Mouse (Mus musculus): ENCODE data around the gene Pi4ka. TPM values are rescaled to one million over a fixed set of nuclear protein-coding genes. Genes with fewer than 3 reads are reported as not detected.

The Pi4ka gene
- total and polyA plus RNA-seq, 2 experiments = 17.9 to 21.4 TPM

DNA sequence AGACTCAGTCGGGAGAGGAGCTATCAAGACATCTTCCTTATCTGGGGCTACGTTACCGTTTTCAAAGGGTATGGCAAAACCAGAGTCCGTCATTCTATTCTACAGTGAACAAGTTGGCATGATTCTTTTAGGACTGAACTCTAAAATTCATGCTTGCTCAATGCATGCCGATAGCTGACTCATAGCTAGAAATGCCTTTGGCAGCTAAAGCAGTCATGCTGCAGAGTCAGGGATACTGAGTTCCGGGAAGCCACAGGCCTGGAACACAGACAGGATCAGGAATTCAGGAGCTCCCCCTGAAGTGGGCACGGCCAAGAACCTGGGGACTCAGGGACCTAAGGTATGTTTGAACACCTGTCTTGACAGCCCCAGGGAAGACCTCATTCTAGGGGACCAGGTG, 89.6 kb downstream of the Pi4ka start:
- peaks cover 22% of the 10 kb centered on the region for H3K36me3 ChIP-seq (ENCODE audit: control insufficient read depth, insufficient read depth, low read length)
- 91% methylated on average over 7 of the region's 7 CpGs for WGBS
- DNase-seq (ENCODE audit: extremely low read depth, low read depth, low spot score) = no peak

DNA sequence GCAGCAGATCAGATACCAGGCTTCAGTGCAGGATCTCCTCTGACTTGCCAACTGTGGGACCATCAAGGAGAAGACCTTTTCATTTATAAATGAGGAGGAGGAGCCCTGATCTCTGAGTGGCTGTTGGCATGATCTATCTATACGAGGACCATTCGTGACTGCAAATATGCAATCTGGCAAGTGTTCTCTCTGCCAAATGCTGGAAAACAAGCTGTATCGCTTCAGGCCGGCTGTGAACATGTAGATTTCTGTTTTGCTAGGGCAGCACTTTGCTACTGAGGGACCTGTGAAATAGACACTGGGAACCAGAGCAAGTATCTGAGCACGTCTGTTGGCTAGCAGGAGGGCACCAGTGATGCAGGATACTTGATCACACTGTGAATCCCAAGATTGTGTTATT, 93.6 kb downstream of the Pi4ka start:
- DNase-seq (ENCODE audit: extremely low read depth, low read depth, low spot score) = no peak
- H3K36me3 ChIP-seq (ENCODE audit: control insufficient read depth, insufficient read depth, low read length) = peaks cover 27% of the 10 kb centered on the region
- H3K9ac ChIP-seq (ENCODE audit: low read depth, low read length) = no peak overlapping the region
- TF ChIP-seq POLR2A (IDR thresholded peaks at IDR 0.05; ENCODE audit: extremely low read depth, insufficient read depth, low read length) = no peak
- no peak for TF ChIP-seq CTCF (IDR thresholded peaks at IDR 0.05; ENCODE audit: low read depth, low read length)
- H3K4me1 ChIP-seq (ENCODE audit: control insufficient read depth, insufficient read depth, low read length) = no peaks in the 10 kb centered on the region
- H3K27me3 ChIP-seq (ENCODE audit: control insufficient read depth, insufficient read depth, low read length) = no peaks in the 10 kb centered on the region
- H3K4me3 ChIP-seq (ENCODE audit: insufficient read depth, low read depth, low read length) = no peak overlapping the region
- whole genome bisulfite sequencing = 98% methylated on average over 5 of the region's 5 CpGs
- no peaks in the 10 kb centered on the region for H3K79me2 ChIP-seq (ENCODE audit: control insufficient read depth, insufficient read depth, low read length)
- no peak overlapping the region for H3K27ac ChIP-seq (replicated peaks; ENCODE audit: insufficient read depth, low read depth, low read length)

More for the DNA sequence above, 89.6 kb downstream of the Pi4ka start:
- Histone ChIP-seq H3K27me3 (ENCODE audit: control insufficient read depth, insufficient read depth, low read length) (no peaks in the 10 kb centered on the region), H3K4me3 (ENCODE audit: insufficient read depth, low read depth, low read length) (no peak overlapping the region), H3K9ac (ENCODE audit: low read depth, low read length) (no peak overlapping the region), H3K4me1 (ENCODE audit: control insufficient read depth, insufficient read depth, low read length) (no peaks in the 10 kb centered on the region), H3K79me2 (ENCODE audit: control insufficient read depth, insufficient read depth, low read length) (no peaks in the 10 kb centered on the region), H3K27ac (replicated peaks; ENCODE audit: insufficient read depth, low read depth, low read length) (no peak overlapping the region)
- TF ChIP-seq CTCF (IDR thresholded peaks at IDR 0.05; ENCODE audit: low read depth, low read length) (no peak), POLR2A (IDR thresholded peaks at IDR 0.05; ENCODE audit: extremely low read depth, insufficient read depth, low read length) (no peak)

DNA sequence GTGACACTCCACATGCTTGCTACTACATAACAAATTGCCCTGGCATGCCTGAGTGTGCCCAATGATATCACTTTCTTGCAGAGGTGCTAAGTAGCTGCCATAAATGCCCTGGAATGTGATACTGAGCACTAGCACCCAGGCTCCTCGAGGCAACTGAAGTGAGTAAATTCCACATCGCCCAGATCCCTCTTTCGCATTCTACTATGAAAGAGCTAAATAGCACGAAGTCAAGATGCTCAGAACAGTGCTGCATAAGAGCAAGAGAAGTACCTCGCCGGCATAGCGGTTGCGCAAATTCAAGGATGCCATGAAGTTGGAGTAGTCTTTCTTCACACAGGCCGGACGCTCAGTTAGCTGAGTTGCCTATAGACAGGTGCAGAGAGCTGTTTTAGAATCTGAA, 97.1 kb downstream of the Pi4ka start:
- H3K27ac ChIP-seq (replicated peaks; ENCODE audit: insufficient read depth, low read depth, low read length) = no peak overlapping the region
- H3K9ac ChIP-seq (ENCODE audit: low read depth, low read length) = no peak overlapping the region
- TF ChIP-seq POLR2A (IDR thresholded peaks at IDR 0.05; ENCODE audit: extremely low read depth, insufficient read depth, low read length) (no peak), CTCF (IDR thresholded peaks at IDR 0.05; ENCODE audit: low read depth, low read length) (no peak)
- no peaks in the 10 kb centered on the region for H3K4me1 ChIP-seq (ENCODE audit: control insufficient read depth, insufficient read depth, low read length)
- WGBS = 95% methylated on average over 10 of the region's 10 CpGs
- H3K27me3 ChIP-seq (ENCODE audit: control insufficient read depth, insufficient read depth, low read length) = no peaks in the 10 kb centered on the region
- H3K79me2 ChIP-seq (ENCODE audit: control insufficient read depth, insufficient read depth, low read length) = no peaks in the 10 kb centered on the region
- no peak for DNase-seq (ENCODE audit: extremely low read depth, low read depth, low spot score)
- no peak overlapping the region for H3K4me3 ChIP-seq (ENCODE audit: insufficient read depth, low read depth, low read length)
- peaks cover 23% of the 10 kb centered on the region for H3K36me3 ChIP-seq (ENCODE audit: control insufficient read depth, insufficient read depth, low read length)

DNA sequence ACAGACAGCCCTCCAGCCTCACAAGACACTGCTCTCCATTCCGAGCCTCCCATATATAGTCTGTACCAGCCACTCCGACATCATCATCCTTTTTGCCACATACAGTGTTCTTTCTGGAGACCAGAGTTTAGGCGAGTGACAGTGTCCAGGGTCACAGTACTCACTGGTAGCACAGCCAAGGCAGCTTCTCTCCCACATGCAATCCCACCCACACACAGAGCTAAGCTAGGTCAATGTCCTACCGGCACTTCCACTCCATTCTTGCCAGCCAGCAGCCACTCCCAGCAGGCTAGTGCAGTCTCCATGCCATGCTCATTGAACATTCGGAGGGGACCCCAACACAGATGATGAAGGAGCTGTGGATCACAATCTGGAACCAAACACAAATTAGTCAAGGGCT, 98.7 kb downstream of the Pi4ka start:
- 48% methylated on average over 5 of the region's 5 CpGs for WGBS
- no peak overlapping the region for H3K27ac ChIP-seq (replicated peaks; ENCODE audit: insufficient read depth, low read depth, low read length)
- no peak for TF ChIP-seq POLR2A (IDR thresholded peaks at IDR 0.05; ENCODE audit: extremely low read depth, insufficient read depth, low read length)
- TF ChIP-seq CTCF (IDR thresholded peaks at IDR 0.05; ENCODE audit: low read depth, low read length) = no peak
- H3K4me1 ChIP-seq (ENCODE audit: control insufficient read depth, insufficient read depth, low read length) = no peaks in the 10 kb centered on the region
- H3K27me3 ChIP-seq (ENCODE audit: control insufficient read depth, insufficient read depth, low read length) = no peaks in the 10 kb centered on the region
- H3K9ac ChIP-seq (ENCODE audit: low read depth, low read length) = no peak overlapping the region
- no peak overlapping the region for H3K4me3 ChIP-seq (ENCODE audit: insufficient read depth, low read depth, low read length)
- peaks cover 20% of the 10 kb centered on the region for H3K36me3 ChIP-seq (ENCODE audit: control insufficient read depth, insufficient read depth, low read length)
- no peak for DNase-seq (ENCODE audit: extremely low read depth, low read depth, low spot score)
- H3K79me2 ChIP-seq (ENCODE audit: control insufficient read depth, insufficient read depth, low read length) = no peaks in the 10 kb centered on the region

DNA sequence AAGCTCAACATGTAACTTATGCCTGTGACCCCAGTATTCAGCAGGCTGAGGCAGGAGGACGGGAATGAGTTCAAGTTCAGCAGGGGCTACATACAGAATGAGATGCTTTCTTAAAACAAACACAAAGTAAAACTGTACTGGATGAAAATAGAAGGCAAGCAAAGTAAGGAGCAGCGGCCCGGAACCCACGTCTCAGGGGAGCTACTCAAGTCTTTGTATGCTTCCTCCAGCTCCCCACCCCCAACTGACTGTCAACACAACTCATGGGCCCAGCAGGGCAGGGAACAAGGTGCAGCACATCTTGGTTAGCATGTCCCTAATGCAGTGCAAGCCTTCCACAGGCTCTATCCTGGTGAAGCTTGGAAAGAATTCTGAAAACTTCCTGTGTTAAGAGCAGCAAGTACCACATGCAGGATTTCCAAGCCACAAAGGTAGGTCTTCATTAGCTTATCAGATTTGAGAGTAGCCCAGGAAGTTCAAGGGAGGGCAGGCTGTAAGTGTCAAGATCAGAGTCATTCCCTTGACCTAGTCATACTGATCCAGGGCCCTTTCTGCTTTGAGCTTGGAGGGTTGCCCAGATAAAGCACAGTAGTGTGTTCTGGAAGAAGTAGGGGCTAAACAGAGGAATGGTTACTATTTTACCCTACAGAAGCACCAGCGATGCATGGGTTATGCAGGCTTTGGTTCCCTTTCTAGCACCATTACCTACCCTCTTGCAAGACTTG, 102.4 kb downstream of the Pi4ka start:
- no peak overlapping the region for H3K9ac ChIP-seq (ENCODE audit: low read depth, low read length)
- no peak overlapping the region for H3K4me3 ChIP-seq (ENCODE audit: insufficient read depth, low read depth, low read length)
- H3K4me1 ChIP-seq (ENCODE audit: control insufficient read depth, insufficient read depth, low read length) = no peaks in the 10 kb centered on the region
- no peak for DNase-seq (ENCODE audit: extremely low read depth, low read depth, low spot score)
- no peak overlapping the region for H3K27ac ChIP-seq (replicated peaks; ENCODE audit: insufficient read depth, low read depth, low read length)
- no peaks in the 10 kb centered on the region for H3K79me2 ChIP-seq (ENCODE audit: control insufficient read depth, insufficient read depth, low read length)
- WGBS = 96% methylated on average over 5 of the region's 5 CpGs
- no peak for TF ChIP-seq CTCF (IDR thresholded peaks at IDR 0.05; ENCODE audit: low read depth, low read length)
- H3K36me3 ChIP-seq (ENCODE audit: control insufficient read depth, insufficient read depth, low read length) = peaks cover 19% of the 10 kb centered on the region
- H3K27me3 ChIP-seq (ENCODE audit: control insufficient read depth, insufficient read depth, low read length) = no peaks in the 10 kb centered on the region

DNA sequence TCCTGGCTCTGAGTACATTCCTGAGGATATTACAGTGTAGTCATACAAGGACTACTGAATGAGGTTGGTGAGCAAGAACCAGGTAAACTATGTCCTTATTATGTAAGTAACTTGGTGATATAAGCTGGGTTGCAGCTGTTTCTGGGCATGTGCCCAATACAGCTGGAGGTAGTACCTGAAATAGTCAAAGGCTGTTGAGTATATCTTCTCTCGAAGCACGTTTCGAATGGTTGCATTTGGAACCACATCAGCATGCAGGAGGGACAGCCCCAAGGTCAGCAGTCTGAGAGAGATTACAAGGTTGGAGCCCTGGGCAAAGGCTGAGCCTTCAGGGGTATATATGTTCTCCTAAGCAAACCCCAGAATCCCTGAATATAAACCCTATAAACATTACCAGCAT, 105.3 kb downstream of the Pi4ka start:
- Histone ChIP-seq H3K79me2 (ENCODE audit: control insufficient read depth, insufficient read depth, low read length) (no peaks in the 10 kb centered on the region), H3K4me3 (ENCODE audit: insufficient read depth, low read depth, low read length) (no peak overlapping the region), H3K27me3 (ENCODE audit: control insufficient read depth, insufficient read depth, low read length) (no peaks in the 10 kb centered on the region), H3K9ac (ENCODE audit: low read depth, low read length) (no peak overlapping the region), H3K27ac (replicated peaks; ENCODE audit: insufficient read depth, low read depth, low read length) (no peak overlapping the region), H3K36me3 (ENCODE audit: control insufficient read depth, insufficient read depth, low read length) (peaks cover 23% of the 10 kb centered on the region), H3K4me1 (ENCODE audit: control insufficient read depth, insufficient read depth, low read length) (no peaks in the 10 kb centered on the region)
- DNase-seq (ENCODE audit: extremely low read depth, low read depth, low spot score) = no peak
- WGBS = 89% methylated on average over 3 of the region's 3 CpGs
- TF ChIP-seq CTCF (IDR thresholded peaks at IDR 0.05; ENCODE audit: low read depth, low read length) = no peak
- no peak for TF ChIP-seq POLR2A (IDR thresholded peaks at IDR 0.05; ENCODE audit: extremely low read depth, insufficient read depth, low read length)
